Mouse (Mus musculus): ENCODE data around the gene Fndc3b. TPM values are rescaled to one million over a fixed set of nuclear protein-coding genes. Genes with fewer than 3 reads are reported as not detected.

Gene Fndc3b
- polyA plus RNA-seq, 1 experiment from 2014 or later = 11.4 TPM

DNA sequence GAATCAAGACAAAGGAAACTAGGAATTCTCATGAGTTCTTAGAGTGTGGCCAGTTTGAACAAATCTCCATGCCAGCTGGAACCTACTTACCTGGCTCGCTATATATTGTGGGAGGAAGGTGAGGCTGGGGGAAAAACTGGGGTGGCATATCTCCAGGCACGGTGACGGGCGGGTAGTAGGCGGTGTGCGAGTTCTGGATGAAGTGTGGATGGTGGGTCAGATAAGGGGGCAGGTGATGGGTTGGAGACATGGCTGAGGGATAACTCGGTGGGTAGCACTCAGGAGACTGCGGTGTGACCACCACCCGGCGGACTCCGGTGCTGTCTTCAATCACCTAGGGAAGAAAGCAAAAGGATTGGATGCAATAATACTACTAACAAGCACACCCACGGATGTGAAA, 169.3 kb downstream of the Fndc3b start:
- Histone ChIP-seq H3K36me3 (peaks cover 23% of the 10 kb centered on the region), H3K9me3 (replicated peaks) (no peaks in the 10 kb centered on the region), H3K4me1 (no peaks in the 10 kb centered on the region), H3K4me3 (no peak overlapping the region), H3K27ac (replicated peaks) (no peak overlapping the region), H3K27me3 (ENCODE audit: low read depth, poor library complexity, severe bottlenecking) (no peaks in the 10 kb centered on the region)
- WGBS = 97% methylated on average over 12 of the region's 12 CpGs
- DNase-seq (ENCODE audit: low spot score) = no peak

DNA sequence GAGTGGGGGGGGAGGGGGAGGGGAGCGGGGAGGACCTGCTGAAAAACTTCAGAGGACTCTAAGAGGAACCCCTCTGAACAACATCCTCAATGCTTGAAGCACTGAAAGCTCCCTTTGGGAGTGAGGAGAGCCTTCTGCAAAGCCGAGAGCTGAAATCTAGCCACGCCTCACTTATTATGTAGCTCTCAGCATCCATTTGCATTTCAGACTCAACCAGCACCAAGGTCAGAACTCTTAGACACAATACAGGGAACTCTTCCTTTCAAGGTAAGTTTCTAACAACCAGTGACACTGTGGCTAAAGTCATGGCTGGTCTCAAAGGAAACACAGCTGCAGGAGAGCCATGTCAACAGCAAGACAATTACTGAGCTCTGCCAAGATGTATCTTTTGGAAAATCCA, 169.9 kb downstream of the Fndc3b start:
- no peaks in the 10 kb centered on the region for H3K27me3 ChIP-seq (ENCODE audit: low read depth, poor library complexity, severe bottlenecking)
- peaks cover 30% of the 10 kb centered on the region for H3K36me3 ChIP-seq
- H3K9me3 ChIP-seq (replicated peaks) = no peaks in the 10 kb centered on the region
- 90% methylated on average over 3 of the region's 3 CpGs for WGBS
- DNase-seq (ENCODE audit: low spot score) = no peak
- H3K27ac ChIP-seq (replicated peaks) = no peak overlapping the region
- no peak overlapping the region for H3K4me3 ChIP-seq
- no peaks in the 10 kb centered on the region for H3K4me1 ChIP-seq

DNA sequence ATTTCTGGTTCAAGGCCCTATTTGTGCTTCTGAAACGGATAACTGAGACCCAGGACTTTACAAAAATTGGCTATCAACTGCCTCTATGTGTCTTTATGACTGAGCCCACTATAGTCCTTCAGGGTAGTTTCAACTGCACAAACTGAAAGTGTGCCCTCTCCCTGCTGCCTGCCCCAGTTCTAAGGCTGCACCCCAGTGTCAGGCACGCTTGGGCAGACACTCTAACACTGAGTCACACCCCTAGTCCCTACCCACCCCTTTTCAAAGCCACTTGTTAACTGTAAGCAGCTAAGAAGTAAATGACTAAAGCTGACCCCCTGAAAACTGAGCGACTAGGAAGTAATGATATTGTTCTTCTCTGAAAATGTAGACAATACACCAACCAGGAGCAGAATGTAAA, 176.9 kb downstream of the Fndc3b start:
- H3K9me3 ChIP-seq (replicated peaks) = no peaks in the 10 kb centered on the region
- no peak overlapping the region for H3K4me3 ChIP-seq
- H3K27me3 ChIP-seq (ENCODE audit: low read depth, poor library complexity, severe bottlenecking) = peaks cover under 1% of the 10 kb centered on the region; the same call in 1 of the 2 replicates
- WGBS = 78% methylated on average over 3 of the region's 3 CpGs
- no peak overlapping the region for H3K27ac ChIP-seq (replicated peaks)
- H3K4me1 ChIP-seq = no peaks in the 10 kb centered on the region
- no peak for DNase-seq (ENCODE audit: low spot score)
- peaks cover 26% of the 10 kb centered on the region for H3K36me3 ChIP-seq

DNA sequence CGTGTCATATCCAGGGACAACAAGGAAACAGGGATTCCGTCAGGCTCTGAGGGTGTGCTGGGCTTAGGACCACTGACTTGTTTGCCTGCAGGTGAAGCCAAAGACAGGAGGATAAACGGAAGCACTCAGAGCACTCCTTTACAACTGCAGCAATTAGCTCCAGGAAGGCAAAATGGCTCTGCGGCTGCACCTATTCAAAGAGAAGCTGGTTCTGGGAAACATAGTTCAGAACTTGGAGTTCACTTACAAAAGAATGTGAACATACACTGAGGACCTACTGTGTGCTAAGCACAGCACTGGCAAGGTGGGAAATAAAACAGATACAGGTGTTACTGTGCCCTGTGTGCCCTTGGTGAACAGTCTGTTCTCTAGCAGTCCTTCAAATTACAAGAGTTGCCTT, 177.4 kb downstream of the Fndc3b start:
- no peak for DNase-seq (ENCODE audit: low spot score)
- Histone ChIP-seq H3K36me3 (peaks cover 26% of the 10 kb centered on the region), H3K27ac (replicated peaks) (no peak overlapping the region), H3K9me3 (replicated peaks) (no peaks in the 10 kb centered on the region), H3K4me1 (no peaks in the 10 kb centered on the region), H3K4me3 (no peak overlapping the region), H3K27me3 (ENCODE audit: low read depth, poor library complexity, severe bottlenecking) (peaks cover 5% of the 10 kb centered on the region; the same call in 1 of the 2 replicates)
- WGBS = 85% methylated on average over 4 of the region's 4 CpGs

DNA sequence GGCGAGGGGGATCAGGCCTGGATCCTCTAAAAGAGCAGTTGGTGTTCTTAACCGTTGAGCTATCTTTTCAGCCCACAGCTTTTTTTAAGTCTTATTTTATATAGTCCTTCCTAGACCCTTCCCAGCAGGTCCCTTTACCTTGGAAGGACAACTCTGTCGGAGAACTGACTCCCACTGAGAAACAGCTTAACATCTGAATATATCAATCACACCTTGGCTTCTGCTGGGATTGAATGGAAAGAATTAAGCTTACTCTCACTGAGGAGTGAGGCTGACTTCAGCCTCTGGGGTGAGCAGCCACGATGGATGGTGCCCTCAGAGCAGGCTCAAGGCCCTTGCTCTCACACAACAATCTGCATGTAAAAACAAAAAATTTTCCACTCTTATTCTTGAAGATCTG, 179.1 kb downstream of the Fndc3b start:
- H3K4me3 ChIP-seq = no peak overlapping the region
- WGBS = 57% methylated on average over 4 of the region's 4 CpGs
- no peaks in the 10 kb centered on the region for H3K9me3 ChIP-seq (replicated peaks)
- peaks cover 16% of the 10 kb centered on the region; the same call in 1 of the 2 replicates for H3K36me3 ChIP-seq
- no peak for DNase-seq (ENCODE audit: low spot score)
- H3K27me3 ChIP-seq (ENCODE audit: low read depth, poor library complexity, severe bottlenecking) = peaks cover 21% of the 10 kb centered on the region
- H3K4me1 ChIP-seq = no peaks in the 10 kb centered on the region
- no peak overlapping the region for H3K27ac ChIP-seq (replicated peaks)

DNA sequence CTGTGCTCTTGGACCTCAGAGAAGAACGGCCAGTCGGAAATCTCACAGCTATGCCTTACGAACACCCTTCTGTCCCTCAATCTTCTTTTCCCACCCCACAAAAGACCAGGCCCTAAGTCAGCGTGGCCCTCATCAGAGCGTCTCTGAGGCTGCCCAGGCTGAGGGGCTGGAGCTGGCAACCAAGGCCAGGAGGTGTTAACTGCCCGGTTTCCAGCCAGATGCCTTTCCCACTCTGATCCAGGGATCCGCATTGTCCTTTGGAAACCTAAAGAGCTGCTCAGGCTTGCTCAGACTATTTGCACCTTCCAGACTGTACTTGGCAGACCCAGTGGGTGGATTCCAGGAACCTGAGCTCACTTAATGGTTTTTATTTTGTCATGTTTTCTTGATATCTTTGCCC, 180.7 kb downstream of the Fndc3b start:
- Histone ChIP-seq H3K36me3 (no peaks in the 10 kb centered on the region; the same call in 1 of the 2 replicates), H3K27ac (replicated peaks) (no peak overlapping the region), H3K9me3 (replicated peaks) (no peaks in the 10 kb centered on the region), H3K4me1 (peaks cover 6% of the 10 kb centered on the region), H3K27me3 (ENCODE audit: low read depth, poor library complexity, severe bottlenecking) (peaks cover 26% of the 10 kb centered on the region), H3K4me3 (no peak overlapping the region)
- 69% methylated on average over 7 of the region's 7 CpGs for WGBS
- no peak for DNase-seq (ENCODE audit: low spot score)

DNA sequence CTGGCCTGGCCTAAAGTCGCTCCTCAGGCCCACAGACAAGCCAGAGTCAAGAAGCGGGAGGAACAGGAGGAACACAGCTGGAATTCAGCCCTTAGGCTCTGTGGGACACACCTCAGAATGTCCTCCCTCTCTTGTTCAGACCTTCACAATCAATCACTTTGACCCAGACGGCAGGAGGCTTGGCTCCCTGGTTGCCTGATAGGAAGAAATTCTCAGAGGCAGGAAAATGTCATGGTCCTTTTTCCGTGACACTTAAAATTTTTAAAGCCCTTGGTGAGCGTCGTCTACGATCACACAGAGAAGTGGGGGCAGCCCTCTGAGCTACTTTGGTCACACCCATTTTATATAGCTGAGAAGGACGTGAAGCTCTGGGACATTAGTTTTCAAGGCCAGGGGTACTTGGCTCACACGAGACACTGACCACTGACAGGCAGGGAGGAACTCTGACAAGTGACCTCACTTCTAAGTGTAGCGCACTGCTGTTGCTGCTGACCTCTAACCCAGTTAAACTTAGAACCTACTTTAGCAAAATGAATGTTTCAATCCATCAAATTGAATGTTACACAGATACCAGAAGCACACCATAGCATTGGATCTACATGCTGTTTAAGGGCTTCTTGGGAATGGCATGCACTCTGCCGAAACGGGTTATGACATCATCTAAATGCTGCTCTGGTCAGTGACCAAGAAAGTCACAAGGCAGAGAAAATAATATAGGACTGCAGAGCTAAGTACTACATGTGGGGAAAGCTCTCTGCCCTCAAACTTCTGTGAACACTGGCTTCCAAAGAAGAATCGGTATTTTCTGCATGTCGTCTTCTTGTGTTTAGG, 181.7 kb downstream of the Fndc3b start:
- no peak for DNase-seq (ENCODE audit: low spot score)
- H3K27me3 ChIP-seq (ENCODE audit: low read depth, poor library complexity, severe bottlenecking) = peaks cover 31% of the 10 kb centered on the region
- no peaks in the 10 kb centered on the region for H3K9me3 ChIP-seq (replicated peaks)
- H3K36me3 ChIP-seq = no peaks in the 10 kb centered on the region; the same call in 1 of the 2 replicates
- 83% methylated on average over 14 of the region's 14 CpGs for WGBS
- H3K4me3 ChIP-seq = no peak overlapping the region
- H3K27ac ChIP-seq (replicated peaks) = no peak overlapping the region
- peaks cover 9% of the 10 kb centered on the region for H3K4me1 ChIP-seq

DNA sequence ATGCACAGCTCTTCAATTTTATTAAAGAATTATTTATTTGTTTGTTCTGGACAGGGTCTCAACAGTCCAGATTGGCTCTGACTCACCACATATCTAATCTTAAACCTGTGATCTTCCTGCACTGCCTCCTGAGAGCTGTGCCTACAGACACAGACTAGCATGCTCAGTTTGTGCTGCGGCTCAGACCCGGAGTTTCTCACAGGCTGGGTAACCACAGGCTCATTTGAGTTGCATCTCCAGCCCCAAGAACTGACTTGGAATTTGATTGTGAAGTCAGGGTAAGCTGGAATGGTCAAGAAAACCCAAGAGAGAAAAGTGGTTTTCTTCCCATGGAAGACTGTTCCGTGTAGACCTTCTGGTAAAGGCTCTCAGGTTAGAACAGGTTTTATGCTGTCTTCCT, 184.1 kb downstream of the Fndc3b start:
- no peaks in the 10 kb centered on the region; the same call in 1 of the 2 replicates for H3K36me3 ChIP-seq
- H3K9me3 ChIP-seq (replicated peaks) = no peaks in the 10 kb centered on the region
- H3K27ac ChIP-seq (replicated peaks) = no peak overlapping the region
- no peak overlapping the region for H3K4me3 ChIP-seq
- H3K4me1 ChIP-seq = peaks cover 12% of the 10 kb centered on the region
- peaks cover 45% of the 10 kb centered on the region for H3K27me3 ChIP-seq (ENCODE audit: low read depth, poor library complexity, severe bottlenecking)
- 86% methylated on average over 3 of the region's 3 CpGs for WGBS
- no peak for DNase-seq (ENCODE audit: low spot score)

DNA sequence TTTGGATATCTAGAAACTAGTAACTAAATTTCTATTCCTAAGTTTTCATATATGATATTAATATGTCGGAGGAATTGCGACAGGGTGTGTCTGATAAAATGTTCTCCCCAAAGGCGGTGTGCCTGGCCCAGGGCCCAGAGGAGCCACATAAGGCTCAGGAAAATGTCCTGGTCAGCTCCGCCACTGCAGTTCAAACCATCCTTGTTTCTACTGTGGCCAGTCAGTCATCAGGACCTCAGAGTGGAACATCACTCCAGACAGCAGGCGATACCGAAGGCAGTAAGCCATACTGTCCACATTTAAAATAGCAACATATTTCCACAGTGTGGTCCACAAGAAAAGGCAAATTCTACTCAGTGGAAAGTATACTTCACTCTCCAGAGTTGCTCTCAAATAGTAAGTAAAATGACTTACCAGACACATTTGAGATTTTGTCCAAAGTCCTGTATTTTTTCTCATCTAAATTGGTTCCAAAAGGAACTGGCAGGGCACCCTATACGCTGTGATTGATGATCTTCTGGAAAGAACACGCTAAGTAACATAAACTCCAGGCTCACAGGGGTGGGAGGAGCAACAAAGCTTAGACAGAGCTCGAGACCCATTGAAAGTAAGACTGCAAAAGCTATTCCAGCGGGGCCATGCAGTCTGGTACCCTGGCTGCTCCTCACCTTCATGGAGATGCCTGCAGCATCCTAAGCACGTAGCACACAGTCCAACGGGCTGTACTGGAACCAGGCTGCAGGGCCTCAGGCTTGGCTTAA, 187.8 kb downstream of the Fndc3b start:
- Histone ChIP-seq H3K27me3 (ENCODE audit: low read depth, poor library complexity, severe bottlenecking) (peaks cover 36% of the 10 kb centered on the region), H3K27ac (replicated peaks) (no peak overlapping the region), H3K4me3 (no peak overlapping the region), H3K9me3 (replicated peaks) (no peaks in the 10 kb centered on the region), H3K36me3 (no peaks in the 10 kb centered on the region), H3K4me1 (peaks cover 18% of the 10 kb centered on the region)
- 89% methylated on average over 12 of the region's 12 CpGs for WGBS
- DNase-seq (ENCODE audit: low spot score) = no peak

DNA sequence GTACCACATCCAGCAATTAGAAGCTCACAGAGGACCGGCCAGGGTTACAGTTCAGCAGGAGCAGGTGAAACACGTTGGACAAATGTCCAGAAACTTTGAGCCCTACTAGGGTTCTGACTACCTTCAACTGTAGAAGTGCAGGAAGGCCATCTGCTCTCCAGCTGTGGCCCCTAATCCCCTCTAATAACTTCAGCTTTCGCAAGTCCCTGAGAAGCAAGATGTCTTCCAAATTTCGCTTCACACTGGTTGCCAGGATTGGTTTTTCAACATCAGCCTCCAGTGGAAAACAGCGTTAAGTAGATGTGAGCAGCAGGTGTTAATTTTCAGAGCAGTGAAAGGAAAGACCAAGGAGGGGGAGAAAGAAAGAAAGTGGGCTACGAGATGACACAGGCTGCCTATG, 190.7 kb downstream of the Fndc3b start:
- 71% methylated on average over 6 of the region's 6 CpGs for WGBS
- H3K27ac ChIP-seq (replicated peaks) = no peak overlapping the region
- no peak for DNase-seq (ENCODE audit: low spot score)

DNA sequence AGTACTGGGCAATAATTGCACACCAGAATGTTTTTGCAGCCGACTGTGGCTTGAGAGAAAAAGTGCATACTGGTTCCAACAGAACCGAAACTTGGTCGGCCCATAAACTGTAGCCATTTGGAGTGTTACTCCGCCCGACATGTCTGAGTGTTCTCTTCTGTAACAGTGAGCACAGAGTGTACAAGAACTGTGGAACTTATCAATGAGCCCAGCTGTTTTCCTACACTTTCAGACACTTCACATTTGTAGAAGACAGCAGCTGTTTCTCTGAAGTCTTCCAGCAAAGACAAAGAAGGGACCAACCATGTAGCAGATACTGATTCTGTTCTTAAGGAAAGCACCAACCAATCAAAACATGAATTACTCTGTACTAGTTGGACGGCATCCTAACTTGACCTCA, 191.6 kb downstream of the Fndc3b start:
- Histone ChIP-seq H3K27ac (replicated peaks) (no peak overlapping the region), H3K4me3 (no peak overlapping the region), H3K9me3 (replicated peaks) (no peaks in the 10 kb centered on the region), H3K36me3 (no peaks in the 10 kb centered on the region), H3K4me1 (peaks cover 9% of the 10 kb centered on the region; the same call in 1 of the 2 replicates), H3K27me3 (ENCODE audit: low read depth, poor library complexity, severe bottlenecking) (peaks cover 14% of the 10 kb centered on the region)
- 93% methylated on average over 6 of the region's 6 CpGs for WGBS
- no peak for DNase-seq (ENCODE audit: low spot score)

More for the DNA sequence above, 190.7 kb downstream of the Fndc3b start:
- Histone ChIP-seq H3K36me3 (no peaks in the 10 kb centered on the region), H3K4me3 (no peak overlapping the region), H3K27me3 (ENCODE audit: low read depth, poor library complexity, severe bottlenecking) (peaks cover 19% of the 10 kb centered on the region), H3K4me1 (peaks cover 12% of the 10 kb centered on the region), H3K9me3 (replicated peaks) (no peaks in the 10 kb centered on the region)

DNA sequence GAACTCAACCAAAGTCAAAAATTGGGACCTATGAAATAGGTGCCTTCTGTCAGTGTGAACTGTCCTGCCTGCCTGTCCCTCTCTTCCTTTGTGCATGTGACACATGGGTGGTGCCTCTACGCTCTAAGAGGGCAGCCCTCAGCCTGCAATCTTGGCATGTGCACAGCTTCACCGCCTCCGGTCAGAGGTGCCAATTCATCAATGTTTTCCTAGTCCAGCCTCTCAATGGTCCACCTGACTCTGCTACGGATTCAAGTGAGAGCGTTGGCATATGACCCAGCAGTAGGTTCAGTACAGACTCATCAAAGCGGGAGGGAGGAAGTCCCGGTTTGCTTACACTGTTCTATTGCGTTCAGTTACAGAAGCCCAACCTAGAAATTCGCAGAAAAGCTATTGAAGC, 192.2 kb downstream of the Fndc3b start:
- WGBS = 96% methylated on average over 9 of the region's 9 CpGs
- Histone ChIP-seq H3K4me1 (peaks cover 9% of the 10 kb centered on the region; the same call in 1 of the 2 replicates), H3K9me3 (replicated peaks) (no peaks in the 10 kb centered on the region), H3K27me3 (ENCODE audit: low read depth, poor library complexity, severe bottlenecking) (peaks cover 9% of the 10 kb centered on the region), H3K27ac (replicated peaks) (no peak overlapping the region), H3K36me3 (no peaks in the 10 kb centered on the region), H3K4me3 (no peak overlapping the region)
- DNase-seq (ENCODE audit: low spot score) = no peak

DNA sequence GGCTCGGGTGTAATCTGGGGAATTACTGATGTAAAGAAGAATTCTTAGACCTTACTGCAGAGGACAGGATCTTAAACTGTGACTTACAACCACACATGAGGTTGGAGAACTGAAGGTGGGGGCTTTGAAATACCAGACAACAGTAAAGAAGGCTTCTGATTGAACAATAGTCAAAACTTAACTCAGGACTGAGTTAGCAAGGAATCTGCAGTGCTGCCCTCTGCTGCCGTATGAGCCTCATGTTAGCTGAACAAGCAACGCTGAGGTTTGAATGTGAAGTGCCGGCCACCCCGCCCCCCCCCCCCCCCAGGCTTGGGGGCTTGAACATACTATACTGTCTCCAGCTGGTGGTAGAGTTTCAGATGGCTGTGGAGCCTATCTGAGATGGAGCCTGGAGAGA, 194.6 kb downstream of the Fndc3b start:
- peaks cover 5% of the 10 kb centered on the region; the same call in 1 of the 2 replicates for H3K4me1 ChIP-seq
- H3K9me3 ChIP-seq (replicated peaks) = no peaks in the 10 kb centered on the region
- no peaks in the 10 kb centered on the region for H3K36me3 ChIP-seq
- 51% methylated on average over 5 of the region's 5 CpGs for WGBS
- no peaks in the 10 kb centered on the region for H3K27me3 ChIP-seq (ENCODE audit: low read depth, poor library complexity, severe bottlenecking)
- no peak for DNase-seq (ENCODE audit: low spot score)
- H3K27ac ChIP-seq (replicated peaks) = no peak overlapping the region
- H3K4me3 ChIP-seq = no peak overlapping the region
